Mouse (Mus musculus) ovary, postnatal 36 days (tissue): Measurements from ENCODE around the gene Lamc1.
A peak's percentile ranks its signal among the peaks of the same experiment; 100 is the strongest.

Experiments
- DNase-seq: peaks from one replicate; pipeline ENCODE4 v3.0.0; 2022; ENCODE audit warnings: low spot score, mixed read lengths

Lamc1 gene

DNA sequence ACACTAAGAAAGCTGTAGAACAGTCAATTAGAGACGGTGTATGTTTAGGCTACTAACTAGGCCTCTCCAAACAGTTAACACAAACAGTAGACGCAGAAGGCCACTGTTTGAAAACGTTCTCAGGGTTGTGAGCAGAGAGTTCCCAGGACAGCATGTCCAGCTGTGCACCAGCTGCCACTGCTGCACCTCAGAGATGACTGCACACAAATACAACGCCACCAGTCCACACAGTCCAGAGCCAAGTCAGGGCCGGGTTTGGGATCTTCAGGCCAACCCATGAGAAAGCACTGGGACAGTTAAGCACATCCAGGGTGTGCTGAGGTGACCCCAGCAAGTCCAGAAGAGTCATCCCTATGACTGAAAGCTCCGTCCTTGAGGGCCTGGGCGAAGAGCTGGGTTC is 67.0 kb downstream of the Lamc1 start:
- peak; percentile 18 for DNase-seq

DNA sequence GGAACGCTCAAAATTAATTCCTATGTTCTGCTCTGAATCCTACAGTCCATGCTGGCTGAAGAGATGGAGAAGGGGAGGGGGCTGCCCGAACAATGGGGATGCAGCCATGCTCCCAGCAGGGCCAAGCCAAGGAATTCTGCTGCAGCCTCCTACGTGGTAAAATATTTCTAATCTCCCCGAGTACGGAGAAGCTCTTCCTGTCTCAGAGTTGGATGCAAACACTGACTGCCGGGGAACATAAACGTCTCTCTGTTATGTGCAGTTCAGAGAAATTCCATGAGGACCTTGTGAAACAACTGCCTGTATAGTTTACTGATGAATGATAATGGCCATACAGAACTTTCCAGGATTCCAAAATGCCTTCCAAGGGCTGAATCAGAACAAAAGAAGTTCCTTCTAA is 67.5 kb downstream of the Lamc1 start:
- no peak for DNase-seq

DNA sequence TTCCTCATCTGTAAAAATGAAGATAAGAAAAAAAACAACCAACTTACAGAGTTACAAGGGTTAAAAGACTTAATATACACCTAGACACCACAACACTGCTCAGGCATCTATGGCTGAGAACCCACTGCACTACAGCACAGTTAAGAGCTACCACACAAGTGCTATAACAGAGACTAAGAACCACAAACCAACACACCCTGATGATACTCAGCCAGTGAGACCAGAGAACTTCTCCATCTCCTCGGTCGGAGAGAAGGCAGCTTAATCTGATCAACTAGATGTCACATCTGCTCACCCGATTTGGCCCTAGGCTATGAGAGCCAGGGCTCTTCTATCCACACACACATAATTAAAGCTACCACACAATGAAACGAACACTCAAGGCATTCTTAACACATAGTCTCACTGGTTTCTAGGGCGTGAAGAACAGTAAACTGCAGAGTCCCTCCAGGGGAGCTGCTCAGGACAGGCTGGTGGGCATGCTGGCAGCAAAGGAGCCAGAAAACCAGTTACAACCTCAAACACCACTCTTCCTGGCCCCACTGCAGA is 72.8 kb downstream of the Lamc1 start:
- DNase-seq: no peak

DNA sequence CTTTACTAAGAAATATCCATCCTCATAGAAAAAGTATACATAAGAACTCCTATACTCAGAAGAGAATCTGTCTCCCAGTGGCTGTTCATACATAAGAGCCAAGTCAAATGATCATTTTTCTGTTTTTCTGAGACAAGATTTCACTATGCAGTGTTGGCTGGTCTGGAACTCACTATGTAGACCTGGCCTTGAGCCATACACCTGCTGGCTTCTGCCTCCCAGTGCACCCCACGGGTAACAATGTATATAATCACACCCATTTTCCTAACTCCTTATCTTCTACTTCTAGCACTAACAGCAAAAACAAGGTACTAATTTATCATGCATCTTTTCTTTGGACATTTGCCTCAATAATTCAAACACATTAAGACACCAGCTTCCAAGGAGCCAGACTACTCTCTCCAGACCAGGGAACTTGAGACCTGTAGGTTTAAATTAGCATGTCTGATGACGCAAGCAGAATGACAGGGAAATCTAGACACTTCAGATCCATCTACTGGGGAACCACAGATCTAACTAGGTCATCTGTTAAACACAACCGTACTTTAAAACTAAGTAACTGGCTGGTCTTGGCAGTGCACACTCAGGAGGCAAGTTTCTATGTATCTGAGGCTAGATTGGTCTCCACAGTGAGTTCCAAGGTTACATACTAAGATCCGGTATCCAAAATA is 79.9 kb downstream of the Lamc1 start:
- DNase-seq: no peak

DNA sequence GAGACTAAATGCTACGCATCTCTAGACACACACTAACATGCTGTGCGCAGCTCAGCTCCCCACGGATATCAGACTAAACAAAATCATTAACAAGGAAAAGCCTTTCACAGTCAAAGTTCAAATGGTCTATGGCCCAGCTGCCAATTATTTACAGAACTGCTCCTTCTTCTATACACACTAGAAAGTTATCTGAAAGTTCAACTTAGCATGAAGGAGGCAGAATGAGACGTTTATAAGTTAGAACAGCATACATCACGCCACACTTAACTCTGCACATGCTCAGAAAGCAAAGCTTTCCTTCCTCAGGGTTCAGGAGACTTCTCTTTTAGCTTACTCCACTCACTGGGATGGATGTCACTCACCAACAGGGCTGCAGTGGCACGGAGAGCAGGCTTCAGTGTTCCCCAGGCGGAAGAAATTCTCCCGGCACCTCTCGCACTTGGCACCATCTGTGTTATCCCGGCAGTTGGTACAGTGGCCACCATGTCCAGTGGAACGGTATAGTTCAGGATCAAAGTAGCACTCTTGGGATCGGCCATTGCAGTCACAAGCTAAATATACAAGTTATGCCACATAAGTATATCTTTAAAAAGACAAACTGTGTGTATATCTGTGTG is 80.9 kb downstream of the Lamc1 start:
- DNase-seq: no peak

DNA sequence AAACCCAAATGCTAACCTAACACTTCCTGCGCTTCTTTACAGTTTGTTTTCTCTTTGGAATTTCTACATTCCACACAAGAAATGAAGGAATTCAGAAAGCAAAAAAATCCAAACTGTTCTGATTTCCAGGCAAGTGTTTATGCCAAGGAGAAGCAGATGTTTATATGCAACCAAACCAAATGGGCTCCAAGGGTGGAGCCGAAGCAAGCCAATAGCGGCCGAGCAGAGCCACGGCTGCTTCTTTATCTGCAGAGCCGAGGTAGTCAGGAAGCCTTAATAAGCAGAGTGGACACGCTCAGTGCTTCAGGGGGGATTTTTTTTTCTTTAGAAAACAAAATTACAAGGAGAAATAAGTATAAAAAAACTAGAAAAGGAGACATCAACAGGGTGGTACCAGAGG is 91.2 kb downstream of the Lamc1 start:
- DNase-seq: no peak

DNA sequence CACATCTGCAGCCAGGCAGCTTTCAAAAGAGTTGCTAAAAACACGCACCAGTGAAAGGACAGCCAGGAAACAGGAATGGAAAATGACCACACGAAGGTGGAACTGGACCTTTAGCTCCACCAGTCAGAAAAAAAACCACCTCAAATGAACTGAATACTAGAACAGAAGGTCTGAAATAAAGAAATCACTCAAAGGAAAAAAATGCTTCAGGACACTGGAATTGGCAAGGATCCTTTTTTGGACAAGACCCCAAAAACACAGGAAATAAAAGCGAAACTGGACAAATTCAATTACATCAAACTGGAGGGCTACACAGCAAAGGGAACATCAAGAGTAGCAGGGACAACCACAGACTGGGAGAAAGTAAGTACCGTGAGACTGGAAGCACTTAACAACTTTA is 97.0 kb downstream of the Lamc1 start:
- no peak for DNase-seq

DNA sequence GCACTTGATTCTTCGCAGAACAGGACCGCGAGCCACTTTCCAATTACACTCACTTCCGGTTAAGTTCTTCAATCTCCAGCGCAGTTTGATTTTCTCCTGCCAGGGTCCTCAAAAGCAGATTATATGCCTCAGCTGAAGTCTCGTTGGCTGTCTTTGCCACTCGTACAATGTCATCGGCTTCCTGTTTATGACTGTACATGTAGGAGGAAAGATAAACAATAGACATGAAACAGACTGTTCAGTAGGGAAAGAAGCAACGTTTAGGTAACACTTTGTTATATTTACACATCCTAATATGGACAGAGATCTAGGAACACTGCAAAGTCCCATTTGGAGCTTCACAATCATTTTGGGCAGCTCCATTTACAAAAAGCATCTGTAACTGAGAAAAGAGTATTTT is 100.9 kb downstream of the Lamc1 start:
- DNase-seq: no peak

DNA sequence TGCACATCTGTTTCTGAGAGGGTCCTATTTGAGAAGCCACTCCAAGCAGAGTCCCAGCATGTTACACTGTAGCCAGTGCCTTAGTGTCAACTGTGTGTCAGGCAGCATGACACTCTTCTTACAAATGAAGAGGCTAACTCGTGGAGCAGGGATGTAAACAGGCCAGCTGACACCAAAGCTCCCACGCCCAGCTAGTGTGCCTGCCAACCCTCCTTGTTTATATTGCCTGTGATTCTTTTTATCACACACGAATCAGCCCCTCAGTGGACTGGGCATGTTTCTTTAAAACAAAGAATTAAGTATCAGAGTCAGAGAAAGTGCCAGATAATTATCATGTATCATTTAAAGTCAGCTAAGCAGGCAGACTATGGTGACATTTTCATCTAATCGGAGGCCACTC is 104.7 kb downstream of the Lamc1 start:
- no peak for DNase-seq

DNA sequence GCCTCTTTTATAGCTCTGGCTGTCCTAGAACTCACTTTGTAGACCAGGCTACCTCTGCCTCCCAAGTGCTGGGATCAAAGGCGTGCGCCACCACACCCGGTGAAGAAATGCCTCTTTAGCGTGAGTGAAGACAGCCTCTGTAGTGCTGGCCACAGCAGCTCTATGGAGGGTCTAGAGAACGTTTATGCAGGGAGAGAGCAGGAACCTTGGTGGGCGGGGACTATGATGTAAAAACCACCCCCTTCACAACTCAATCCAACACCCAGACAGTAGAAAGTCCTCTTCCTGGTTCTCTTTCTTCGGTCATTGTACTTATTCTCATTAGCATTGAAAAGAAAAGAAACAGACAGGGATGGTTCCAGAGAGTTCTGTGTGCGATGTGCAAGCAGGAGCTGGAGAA is 105.5 kb downstream of the Lamc1 start:
- no peak for DNase-seq

DNA sequence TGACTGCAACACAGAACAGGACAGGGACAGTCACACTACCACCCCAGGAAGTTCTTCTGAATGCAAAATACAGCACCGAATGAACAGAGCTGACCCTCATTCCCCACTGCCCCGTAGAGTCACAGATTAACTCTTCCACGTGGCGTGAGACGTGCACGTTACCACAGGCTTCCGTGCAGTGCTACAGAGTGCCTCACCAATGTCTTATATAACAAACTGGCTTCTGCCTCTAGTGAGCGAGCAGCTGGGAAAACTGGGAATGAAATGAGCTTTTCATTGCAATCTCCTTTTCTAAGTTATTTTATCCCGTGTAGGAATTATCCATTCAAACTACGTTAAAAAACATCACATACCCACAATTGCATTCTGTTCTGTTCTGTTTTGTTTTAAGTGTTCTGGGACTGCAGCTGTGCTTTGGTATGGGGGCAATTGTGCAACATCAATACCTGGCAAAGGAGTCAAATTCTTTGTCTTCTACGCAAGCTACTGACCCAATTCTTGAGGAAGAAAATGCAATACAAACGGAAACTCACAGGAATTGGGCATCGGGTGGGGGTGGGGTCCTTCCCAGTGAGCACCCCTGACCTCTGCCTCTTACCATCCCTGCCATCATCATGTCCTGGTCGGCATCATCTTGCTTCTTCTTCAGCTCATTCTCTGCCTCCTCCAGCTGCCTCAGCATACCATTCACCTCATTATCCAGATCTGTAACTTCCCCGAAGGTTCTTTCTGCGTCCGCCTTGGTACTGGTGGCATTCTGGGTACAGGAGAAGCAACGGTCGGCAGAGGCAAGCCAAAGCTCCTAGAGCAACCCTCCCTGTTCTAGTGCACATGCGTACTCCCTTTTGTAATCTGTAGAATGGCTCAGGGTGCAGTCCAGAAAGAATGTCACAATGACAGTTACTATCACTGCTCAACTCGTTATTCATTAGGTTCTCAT is 106.5 kb downstream of the Lamc1 start:
- no peak for DNase-seq

DNA sequence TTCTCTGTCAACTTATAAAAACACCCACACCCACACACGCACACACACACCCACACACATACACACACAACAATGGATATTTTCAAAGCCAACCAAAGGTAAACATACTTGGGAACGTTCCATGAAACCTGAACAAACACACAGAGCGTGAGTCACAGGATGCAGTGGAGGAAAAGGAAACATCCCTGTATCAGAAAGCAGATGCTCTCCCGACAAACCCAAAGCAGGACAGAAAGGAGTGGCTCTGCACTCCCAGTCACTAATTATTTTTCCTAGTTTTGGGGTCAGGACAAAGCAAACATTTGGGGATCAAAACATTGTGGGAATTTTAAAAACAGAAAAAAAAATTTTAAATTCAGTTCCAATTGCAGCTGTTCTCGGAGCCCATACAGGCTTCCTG is 108.3 kb downstream of the Lamc1 start:
- no peak for DNase-seq

DNA sequence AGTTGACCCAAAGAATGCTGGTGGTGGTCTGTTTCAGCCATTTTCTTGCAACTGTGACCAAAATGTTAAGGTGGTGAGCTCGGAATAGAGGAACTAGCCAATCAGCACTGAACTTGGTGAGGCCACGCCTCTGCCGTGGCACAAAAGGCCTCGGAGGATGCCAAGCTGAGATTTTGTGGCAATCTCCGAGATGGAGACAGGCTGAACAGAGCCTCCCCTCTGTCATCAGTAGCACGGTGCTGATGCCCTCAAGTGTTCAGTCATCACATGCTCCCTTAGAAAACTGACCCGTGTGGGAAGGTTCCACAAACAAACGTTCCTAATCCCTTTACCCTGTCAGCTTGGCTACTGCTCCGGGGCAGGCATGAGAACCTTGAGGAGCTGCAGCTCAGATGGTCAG is 113.2 kb downstream of the Lamc1 start:
- no peak for DNase-seq

DNA sequence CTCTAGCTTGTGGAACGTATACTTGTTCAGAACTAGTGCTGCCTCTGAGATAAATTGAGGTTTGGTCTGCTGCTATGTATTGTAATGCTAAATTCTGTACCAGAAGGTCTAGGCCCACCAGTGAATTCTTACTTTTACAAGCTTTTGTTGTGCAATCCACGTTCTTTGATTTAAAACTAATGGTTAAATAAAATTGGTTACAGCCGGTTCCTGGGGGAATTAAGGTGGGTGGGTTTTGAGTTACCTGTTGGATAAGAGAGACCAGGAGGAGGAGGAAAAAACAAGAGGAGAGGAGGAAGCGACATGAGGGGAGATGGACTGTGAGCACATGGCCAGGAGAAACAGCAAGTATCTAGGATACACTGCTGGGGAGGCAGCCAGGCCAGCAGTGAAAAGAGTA is 116.1 kb downstream of the Lamc1 start:
- DNase-seq: no peak

DNA sequence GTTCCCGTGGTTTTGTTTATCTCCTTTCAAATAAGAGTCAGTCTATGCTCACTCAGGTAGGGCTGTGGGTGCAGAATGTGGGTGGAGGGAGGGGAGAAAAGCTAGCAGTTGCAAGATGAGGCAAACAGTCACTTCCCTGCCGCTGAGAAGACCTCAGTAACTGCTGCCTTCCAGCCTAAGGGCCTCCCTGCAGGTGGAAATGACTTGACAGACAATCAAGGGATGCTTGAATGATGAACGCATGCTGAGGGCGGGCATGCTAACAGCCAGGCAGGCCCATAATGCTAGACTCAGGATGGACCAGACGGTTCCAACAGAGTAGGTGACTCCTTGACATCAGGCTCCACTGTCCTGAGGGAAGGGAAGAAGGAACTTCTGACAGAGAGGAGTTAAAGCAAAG is 116.9 kb downstream of the Lamc1 start:
- no peak for DNase-seq

DNA sequence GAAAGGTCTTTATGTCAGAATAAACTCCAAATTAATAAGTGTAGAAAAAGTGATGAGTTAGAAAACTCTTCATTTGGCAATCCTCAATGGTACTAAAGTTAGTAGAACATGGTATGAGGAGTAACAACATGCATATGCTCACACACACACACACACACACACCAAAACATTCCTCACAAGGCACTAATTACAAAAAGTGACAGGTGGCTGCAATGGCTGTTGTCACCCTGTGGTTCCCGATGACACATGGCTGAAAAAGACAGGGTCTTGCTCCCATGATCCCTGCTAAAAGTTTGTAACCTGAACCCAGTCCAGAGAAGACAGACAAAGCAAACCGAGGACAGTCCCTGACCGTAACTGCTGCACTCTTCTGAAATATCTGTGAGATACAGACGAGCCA is 121.6 kb downstream of the Lamc1 start:
- no peak for DNase-seq

DNA sequence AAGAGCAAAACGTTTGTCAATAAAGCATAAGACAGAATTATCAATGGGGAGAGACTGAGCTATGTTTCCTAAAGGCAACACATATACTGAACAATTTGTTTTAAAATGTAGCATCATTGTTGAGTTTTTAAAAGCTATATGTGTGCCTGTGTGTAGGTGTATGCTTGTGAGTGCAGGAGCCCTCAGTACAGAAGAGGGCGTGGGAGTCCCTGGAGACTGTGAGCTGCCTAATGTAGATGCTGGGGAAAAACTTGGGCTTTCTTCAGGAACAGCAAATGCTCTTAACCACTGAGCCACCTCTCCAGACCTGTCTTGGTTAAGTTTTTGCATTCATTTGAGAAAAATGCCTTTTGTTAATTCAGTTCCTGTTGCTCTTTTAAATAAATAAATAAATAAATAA is 122.4 kb downstream of the Lamc1 start:
- DNase-seq: no peak

DNA sequence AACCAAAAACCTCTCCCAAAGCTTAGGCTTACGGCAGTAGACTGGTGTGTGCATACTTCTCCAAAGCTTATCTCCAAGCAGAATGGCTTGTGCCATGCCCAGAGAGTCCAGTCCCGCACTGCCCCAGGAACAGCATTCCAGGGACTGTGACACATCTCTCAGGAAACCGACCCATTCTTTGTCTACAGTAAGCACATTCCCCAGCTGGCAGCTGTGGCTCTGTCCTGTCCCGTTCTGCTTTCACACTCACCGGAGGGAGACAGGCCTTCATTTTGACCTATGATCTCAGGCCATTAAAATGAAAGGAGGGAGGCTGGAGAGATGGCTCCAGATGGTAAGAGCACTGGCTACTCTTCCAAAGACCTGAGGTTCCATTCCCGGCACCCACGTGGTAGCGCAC is 130.4 kb downstream of the Lamc1 start:
- DNase-seq: no peak

DNA sequence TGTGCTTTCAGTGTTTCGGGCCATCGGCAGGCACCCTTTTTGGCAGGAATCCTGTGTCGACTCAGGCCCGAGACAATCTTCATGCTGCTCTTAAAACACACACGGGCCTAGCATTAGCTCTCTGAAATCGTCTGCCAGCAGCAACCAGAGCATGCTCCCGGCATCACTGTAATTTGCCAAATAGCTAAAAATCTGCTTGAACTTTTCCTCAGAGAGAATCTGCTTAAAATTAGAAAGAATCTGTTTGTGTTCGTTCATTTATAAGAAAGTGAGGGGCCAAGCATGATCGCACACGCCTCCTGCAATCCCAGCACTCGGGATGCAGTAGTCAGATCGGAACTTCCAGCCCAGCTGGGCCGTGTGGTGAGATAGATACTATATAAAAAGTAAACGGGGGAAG is 131.1 kb downstream of the Lamc1 start:
- DNase-seq: no peak

DNA sequence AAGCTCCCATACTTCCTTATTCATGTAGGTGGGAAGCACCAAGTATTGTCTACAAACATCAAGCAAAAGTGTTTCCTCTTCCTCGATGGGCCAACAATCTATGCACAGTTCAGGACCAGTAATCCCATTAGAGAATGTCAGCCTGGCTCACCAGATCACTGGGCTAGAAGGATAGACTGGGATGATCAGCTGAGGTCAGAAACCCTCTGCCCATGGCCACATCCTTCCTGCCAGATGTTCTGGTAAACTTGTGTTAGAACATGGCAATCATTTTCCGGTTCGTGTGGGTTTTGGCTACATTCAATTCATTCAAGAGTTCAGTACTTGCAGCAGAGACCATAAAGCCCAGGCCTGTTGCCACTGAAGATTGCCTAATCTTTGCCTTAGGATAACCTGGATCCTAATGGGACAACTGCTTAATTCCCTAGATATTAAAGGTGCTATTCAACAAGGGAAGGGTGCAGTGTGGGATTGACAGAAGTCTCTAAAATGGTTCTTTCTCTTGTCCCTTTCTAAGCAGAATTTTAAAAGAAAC is 135.2 kb downstream of the Lamc1 start:
- no peak for DNase-seq

DNA sequence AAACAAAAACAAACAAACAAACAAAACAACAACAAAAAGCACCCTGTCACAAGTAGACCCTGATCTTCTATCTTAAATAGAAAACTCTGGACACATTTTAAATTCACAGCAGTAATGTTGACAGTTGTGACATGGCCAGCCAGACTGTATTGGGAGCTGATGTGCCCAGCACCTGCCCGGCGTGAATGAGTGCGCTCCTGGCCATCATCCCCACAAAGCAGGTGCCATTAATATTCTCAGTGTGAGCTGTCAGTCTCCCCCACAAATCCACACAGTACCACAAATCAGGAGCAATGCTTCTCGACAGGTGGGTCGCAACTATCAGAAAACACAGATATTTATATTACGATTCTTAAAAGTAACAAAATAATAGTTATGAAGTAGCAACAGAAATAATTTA is 139.6 kb downstream of the Lamc1 start:
- no peak for DNase-seq

DNA sequence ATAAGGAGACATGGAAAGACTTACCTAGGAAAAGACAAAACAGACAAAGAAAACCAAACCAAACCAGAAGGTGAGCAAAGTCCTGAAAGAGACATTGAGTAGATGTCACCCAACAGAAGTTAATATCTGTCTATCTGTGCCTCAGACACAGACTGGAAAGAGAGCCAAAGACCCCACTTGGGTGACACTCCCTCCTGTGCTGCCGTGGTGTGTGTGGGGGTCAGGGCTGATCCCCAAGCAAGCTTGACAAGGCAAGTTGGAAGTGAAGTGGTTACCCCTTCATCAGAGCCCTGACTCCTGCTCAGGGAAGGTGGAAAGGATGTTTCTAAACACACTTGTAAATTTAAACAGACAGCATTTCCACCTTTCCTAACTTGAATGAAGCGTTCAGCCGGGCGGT is 140.2 kb downstream of the Lamc1 start:
- no peak for DNase-seq

DNA sequence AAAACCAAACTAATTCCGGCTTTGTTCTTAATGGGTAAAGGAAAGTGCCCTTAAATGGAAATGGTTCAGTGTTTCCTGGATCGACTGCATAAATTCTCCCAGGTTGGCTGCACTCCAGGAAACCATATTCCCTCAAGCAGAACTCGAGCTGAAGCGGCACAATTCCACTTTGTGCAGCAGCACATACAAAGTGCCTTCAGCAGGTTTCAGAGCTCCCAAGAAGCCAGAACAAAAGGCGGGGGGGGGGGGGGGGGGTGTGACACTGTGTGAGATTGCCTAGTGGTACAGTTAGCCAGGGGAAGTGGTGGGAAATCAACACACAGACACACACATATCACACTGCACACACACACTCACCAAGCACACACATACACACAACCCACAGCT is 140.7 kb downstream of the Lamc1 start:
- peak; percentile 18 for DNase-seq
